Mouse (Mus musculus) midbrain, embryonic 11.5 days (tissue): ENCODE measurements around the gene 2210017I01Rik. TPM values are rescaled to one million over a fixed set of nuclear protein-coding genes. Genes with fewer than 3 reads are reported as not detected.

Experiments used
- ATAC-seq: fragments of 200-750 bp; cut with Nextera tagmentation; 2 replicates; pipeline ENCODE4 v1.8.0; 2017; ENCODE audit warnings: moderate TSS enrichment, moderate library complexity; ENCODE audit not compliant: low FRiP score
- DNase-seq: peaks from one replicate; pipeline ENCODE4 v3.0.0; 2015; ENCODE audit warnings: low spot score; ENCODE audit errors: missing footprints
- H3K27ac ChIP-seq: fragments of 300-500 bp; sonication (generic); 2 replicates; pipeline ENCODE4 v1.5.1; 2014; ENCODE audit warnings: low read depth, low read length
- H3K27me3 ChIP-seq: fragments of 300-500 bp; sonication (generic); 2 replicates; pipeline ENCODE4 v1.6.1; 2014; ENCODE audit warnings: mild to moderate bottlenecking, low read length, moderate library complexity, mixed read lengths; ENCODE audit not compliant: control insufficient read depth, insufficient read depth
- H3K36me3 ChIP-seq: fragments of 300-500 bp; sonication (generic); 2 replicates; pipeline ENCODE4 v1.6.1; 2014; ENCODE audit warnings: mild to moderate bottlenecking, low read length, moderate library complexity, mixed read lengths; ENCODE audit not compliant: control insufficient read depth, insufficient read depth
- H3K4me1 ChIP-seq: fragments of 300-500 bp; sonication (generic); 2 replicates; pipeline ENCODE4 v1.6.1; 2014; ENCODE audit warnings: low read length; ENCODE audit not compliant: control insufficient read depth, insufficient read depth
- H3K4me2 ChIP-seq: fragments of 300-500 bp; sonication (generic); 2 replicates; pipeline ENCODE4 v1.6.1; 2014; ENCODE audit warnings: mild to moderate bottlenecking, moderate library complexity
- H3K4me3 ChIP-seq: fragments of 300-500 bp; sonication (generic); 2 replicates; pipeline ENCODE4 v1.5.1; 2014; ENCODE audit warnings: low read depth, low read length
- H3K9ac ChIP-seq: fragments of 300-500 bp; sonication (generic); 2 replicates; pipeline ENCODE4 v1.6.1; 2014; ENCODE audit warnings: low read length
- H3K9me3 ChIP-seq: fragments of 300-500 bp; sonication (generic); 2 replicates; pipeline ENCODE4 v1.6.1; 2016; ENCODE audit warnings: low read length; ENCODE audit not compliant: control insufficient read depth
- WGBS: fragments of 180-500 bp; shearing (Covaris S2); extraction: QIAGEN DNeasy Blood & Tissue Kit; methylation state at CpG from one replicate; pipeline ENCODE4 v1.1.7; 2014; 5-methylcytosine and 5-hydroxymethylcytosine counted together
- polyA plus RNA-seq: library from polyadenylated mRNA; unstranded; fragments of >200 nt; fragmentation: Nextera tagmentation; extraction: Ambion mirVana; gene quantifications from 2 replicates; pipeline ENCODE4 v1.2.1, GENCODE M21; 2014

Gene 2210017I01Rik
- polyA plus RNA-seq: not detected in 2 replicates

GRCm38 (mm10) chr3:92607392-92607791, at the start of gene 2210017I01Rik:
Gene 2210017I01Rik, minus strand, starts transcription at chr3:92607492.
- Histone ChIP-seq H3K27me3 (no peaks in the 10 kb centered on the region), H3K36me3 (no peaks in the 10 kb centered on the region), H3K9ac (no peak within 1 kb of the TSS), H3K4me2 (no peak within 1 kb of the TSS), H3K9me3 (no peaks in the 10 kb centered on the region), H3K27ac (no peak within 1 kb of the TSS), H3K4me1 (no peaks in the 10 kb centered on the region), H3K4me3 (no peak within 1 kb of the TSS)
- no peak for DNase-seq
- ATAC-seq: no peak

- no peaks in the 10 kb centered on the region for H3K9me3 ChIP-seq
- H3K36me3 ChIP-seq: no peaks in the 10 kb centered on the region
- no peak within 1 kb of the TSS for H3K4me2 ChIP-seq
- no peaks in the 10 kb centered on the region for H3K27me3 ChIP-seq
- DNase-seq (no peak), ATAC-seq (no peak)
- H3K9ac ChIP-seq: no peak within 1 kb of the TSS
- no peaks in the 10 kb centered on the region for H3K4me1 ChIP-seq
- no peak within 1 kb of the TSS for H3K27ac ChIP-seq
- H3K4me3 ChIP-seq: no peak within 1 kb of the TSS
Measured at GRCm38 (mm10) chr3:92656826-92657225, 49.5 kb upstream of the 2210017I01Rik start, which contains the start of gene Lce1b. Gene Lce1b, minus strand, starts transcription at chr3:92656926.

GRCm38 (mm10) chr3:92648207-92648606, 40.9 kb upstream of the 2210017I01Rik start, which contains the start of gene Lce1a1:
Gene Lce1a1, minus strand, starts transcription at chr3:92648307.
- 93% methylated on average over 1 of the region's 1 CpGs for WGBS

GRCm38 (mm10) chr3:92639854-92640253, 32.6 kb upstream of the 2210017I01Rik start:
- ATAC-seq (no peak), DNase-seq (no peak)
- Histone ChIP-seq H3K9me3 (no peaks in the 10 kb centered on the region), H3K4me3 (no peak overlapping the region), H3K4me1 (no peaks in the 10 kb centered on the region), H3K9ac (no peak overlapping the region), H3K27ac (no peak overlapping the region), H3K27me3 (no peaks in the 10 kb centered on the region), H3K4me2 (no peak overlapping the region), H3K36me3 (no peaks in the 10 kb centered on the region)
- WGBS: 92% methylated on average over 15 of the region's 15 CpGs

More at GRCm38 (mm10) chr3:92648207-92648606, 40.9 kb upstream of the 2210017I01Rik start, which contains the start of gene Lce1a1:
- Histone ChIP-seq H3K4me3 (no peak within 1 kb of the TSS), H3K36me3 (no peaks in the 10 kb centered on the region), H3K4me1 (no peaks in the 10 kb centered on the region), H3K9ac (no peak within 1 kb of the TSS), H3K27me3 (no peaks in the 10 kb centered on the region), H3K4me2 (no peak within 1 kb of the TSS), H3K9me3 (no peaks in the 10 kb centered on the region), H3K27ac (no peak within 1 kb of the TSS)
- DNase-seq (no peak), ATAC-seq (no peak)

GRCm38 (mm10) chr3:92638653-92638991, 31.3 kb upstream of the 2210017I01Rik start:
- 81% methylated on average over 3 of the region's 3 CpGs for WGBS
- DNase-seq: no peak
- Histone ChIP-seq H3K36me3 (no peaks in the 10 kb centered on the region), H3K9me3 (no peaks in the 10 kb centered on the region), H3K4me2 (no peak overlapping the region), H3K4me1 (no peaks in the 10 kb centered on the region), H3K9ac (no peak overlapping the region), H3K4me3 (no peak overlapping the region), H3K27me3 (no peaks in the 10 kb centered on the region), H3K27ac (no peak overlapping the region)
- ATAC-seq: no peak

GRCm38 (mm10) chr3:92637745-92638652, 30.7 kb upstream of the 2210017I01Rik start:
- ATAC-seq: no peak
- no peak for DNase-seq
- WGBS: 78% methylated on average over 1 of the region's 1 CpGs

GRCm38 (mm10) chr3:92621560-92621959, 14.3 kb upstream of the 2210017I01Rik start, which contains the start of gene Lce6a:
Gene Lce6a, minus strand, starts transcription at chr3:92621660.
- Histone ChIP-seq H3K9ac (no peak within 1 kb of the TSS), H3K27me3 (no peaks in the 10 kb centered on the region), H3K27ac (no peak within 1 kb of the TSS), H3K4me3 (no peak within 1 kb of the TSS), H3K9me3 (no peaks in the 10 kb centered on the region), H3K4me2 (no peak within 1 kb of the TSS), H3K4me1 (no peaks in the 10 kb centered on the region), H3K36me3 (no peaks in the 10 kb centered on the region)
- ATAC-seq (no peak), DNase-seq (no peak)
- WGBS: 86% methylated on average over 2 of the region's 2 CpGs

More at GRCm38 (mm10) chr3:92637745-92638652, 30.7 kb upstream of the 2210017I01Rik start:
- Histone ChIP-seq H3K4me1 (no peaks in the 10 kb centered on the region), H3K9ac (no peak overlapping the region), H3K27ac (no peak overlapping the region), H3K27me3 (no peaks in the 10 kb centered on the region), H3K36me3 (no peaks in the 10 kb centered on the region), H3K4me2 (no peak overlapping the region), H3K4me3 (no peak overlapping the region), H3K9me3 (no peaks in the 10 kb centered on the region)

GRCm38 (mm10) chr3:92609804-92610203, 2.5 kb upstream of the 2210017I01Rik start:
- Histone ChIP-seq H3K4me3 (no peak overlapping the region), H3K27me3 (no peaks in the 10 kb centered on the region), H3K36me3 (no peaks in the 10 kb centered on the region), H3K4me1 (no peaks in the 10 kb centered on the region), H3K4me2 (no peak overlapping the region), H3K9me3 (no peaks in the 10 kb centered on the region), H3K9ac (no peak overlapping the region), H3K27ac (no peak overlapping the region)
- 59% methylated on average over 1 of the region's 1 CpGs for WGBS
- DNase-seq (no peak), ATAC-seq (no peak)

- H3K9ac ChIP-seq: no peak overlapping the region
- H3K4me3 ChIP-seq: no peak overlapping the region
- H3K27me3 ChIP-seq: no peaks in the 10 kb centered on the region
- ATAC-seq (no peak), DNase-seq (no peak)
- no peak overlapping the region for H3K27ac ChIP-seq
- H3K9me3 ChIP-seq: peaks cover 2% of the 10 kb centered on the region; the same call in 1 of the 2 replicates
- H3K4me2 ChIP-seq: no peak overlapping the region
- 33% methylated on average over 1 of the region's 1 CpGs for WGBS
- H3K4me1 ChIP-seq: no peaks in the 10 kb centered on the region
- no peaks in the 10 kb centered on the region for H3K36me3 ChIP-seq
Measured at GRCm38 (mm10) chr3:92602169-92602568, 5.1 kb downstream of the 2210017I01Rik start.
